ENCODE assay signal across 28 mouse cellular contexts in genomic region chr5:81058122-81058521, GRCm38 (mm10). TPM values are rescaled to one million over a fixed set of nuclear protein-coding genes. Genes with fewer than 3 reads are reported as not detected.
DNase-seq lines count a peak whose midpoint lies in the region; ATAC-seq and TF ChIP-seq lines count a peak whose summit lies in the region.
"Had no signal": no experiment of that assay in that cellular context is flagged by ENCODE, and none has a peak within 500 bp of the region (broad histone marks: within the 10 kb centered on the region; RNA-seq: fewer than 3 reads in every experiment).

No protein-coding gene starts in this region.

- peak; percentile 46 for ATAC-seq in lung, postnatal 0 days
- peak; percentile 71; the same call in 1 of the 2 replicates for ATAC-seq in monocyte, adult 5-6 weeks (replicated peaks; ENCODE audit: insufficient number of reproducible peaks, low FRiP score, low TSS enrichment, poor library complexity, severe bottlenecking)
- ATAC-seq: forebrain, embryonic 16.5 days; hindbrain, embryonic 16.5 days; midbrain, embryonic 15.5 days; Patski had no signal

- no peak for TF ChIP-seq CTCF in lung, postnatal 0 days (IDR thresholded peaks at IDR 0.05)

- H3K27me3 ChIP-seq in lung, postnatal 0 days (replicated peaks; ENCODE audit: insufficient read depth, low read length), result no peaks in the 10 kb centered on the region
- H3K27me3 ChIP-seq: embryonic facial prominence, embryonic 13.5 days; heart, embryonic 13.5 days; kidney, embryonic 15.5 days; liver, embryonic 13.5 days; midbrain, embryonic 15.5 days; neural tube, embryonic 12.5 days had no signal

- H3K9ac ChIP-seq in lung, postnatal 0 days (replicated peaks; ENCODE audit: low read depth), result no peak overlapping the region
- H3K9ac ChIP-seq: embryonic facial prominence, embryonic 13.5 days; heart, embryonic 13.5 days; kidney, embryonic 15.5 days; liver, embryonic 13.5 days; midbrain, embryonic 15.5 days; neural tube, embryonic 12.5 days had no signal

- H3K9me3 ChIP-seq in lung, postnatal 0 days (ENCODE audit: low read length), result no peaks in the 10 kb centered on the region
- H3K9me3 ChIP-seq: embryonic facial prominence, embryonic 13.5 days; G1E; heart, embryonic 13.5 days; kidney, embryonic 15.5 days; liver, embryonic 13.5 days; midbrain, embryonic 10.5 days; midbrain, embryonic 15.5 days; neural tube, embryonic 12.5 days had no signal

- H3K27ac ChIP-seq in lung, postnatal 0 days (ENCODE audit: low read length), result no peak overlapping the region
- H3K27ac ChIP-seq: embryonic facial prominence, embryonic 13.5 days; gastrocnemius, adult 2 months; heart, adult 2 months; heart, embryonic 13.5 days; kidney, embryonic 15.5 days; liver, embryonic 13.5 days; midbrain, embryonic 10.5 days; midbrain, embryonic 15.5 days; neural tube, embryonic 12.5 days had no signal

- no peak overlapping the region for H3K4me2 ChIP-seq in lung, postnatal 0 days (replicated peaks; ENCODE audit: low read depth, low read length)
- H3K4me2 ChIP-seq: embryonic facial prominence, embryonic 13.5 days; heart, embryonic 13.5 days; kidney, embryonic 15.5 days; liver, embryonic 13.5 days; midbrain, embryonic 15.5 days; neural tube, embryonic 12.5 days had no signal

- H3K36me3 ChIP-seq in lung, postnatal 0 days (ENCODE audit: insufficient read depth, low read length), result no peaks in the 10 kb centered on the region
- H3K36me3 ChIP-seq: embryonic facial prominence, embryonic 13.5 days; G1E; heart, embryonic 13.5 days; kidney, embryonic 15.5 days; liver, embryonic 13.5 days; midbrain, embryonic 10.5 days; midbrain, embryonic 15.5 days; neural tube, embryonic 12.5 days had no signal

- DNase-seq in 416B (ENCODE audit: low read depth) (peak; percentile 77), MEL-GATA-1-ER (ENCODE audit: extremely low read depth, low read depth) (peak; percentile 4)
- DNase-seq in lung, postnatal 0 days (ENCODE audit: low spot score), result peak; percentile 59
- no peak for DNase-seq in left cerebral cortex, postnatal 36 days (ENCODE audit: low spot score in 2 of 2)
- DNase-seq in B cell, adult 2 months, result no peak
- DNase-seq: adrenal gland, postnatal 25 days; cerebellum, adult 11-12 months; cerebellum, adult 9-11 months; gastrocnemius, adult 2 months; gastrocnemius, postnatal 36 days; heart, adult 2 months; heart, postnatal 14 days; kidney, adult 18-20 months; kidney, postnatal 25 days; left cerebral cortex, postnatal 4 days; liver, embryonic 13.5 days; right cerebral cortex, postnatal 4 days had no signal

- no peak overlapping the region for H3K4me3 ChIP-seq in lung, postnatal 0 days (ENCODE audit: low read depth, low read length)
- H3K4me3 ChIP-seq: embryonic facial prominence, embryonic 13.5 days; gastrocnemius, adult 2 months; heart, adult 2 months; heart, embryonic 13.5 days; kidney, embryonic 15.5 days; liver, embryonic 13.5 days; midbrain, embryonic 10.5 days; midbrain, embryonic 15.5 days; neural tube, embryonic 12.5 days had no signal

- H3K4me1 ChIP-seq in lung, postnatal 0 days (ENCODE audit: insufficient read depth, low read depth, low read length), result no peaks in the 10 kb centered on the region
- H3K4me1 ChIP-seq: heart, embryonic 13.5 days; liver, embryonic 13.5 days had no signal

- TF ChIP-seq EP300 in lung, postnatal 0 days (IDR thresholded peaks at IDR 0.05), result peak; percentile 40; the same call in 1 of the 2 replicates

- intact Hi-C loops in left cerebral cortex, postnatal 36 days (cut with DNase I), result no loop called here

- WGBS in lung, postnatal 0 days, result 43% methylated on average over 2 of the region's 2 CpGs

RNA-seq across cellular contexts. Expression of gene Adgrl3, which starts 38.2 kb away (rescaled TPM):
- polyA plus RNA-seq in lung, postnatal 0 days (2015; fragmentation: Nextera tagmentation; extraction: Ambion mirVana), result 13.5 and 17.2 TPM in 2 replicates
- total RNA-seq in monocyte, adult 5-6 weeks (2017), result 2.9 to 7.0 TPM (median 3.7 TPM) in 3 replicates
- 100 to 1,000 TPM; 224 to 242 TPM for total RNA-seq in left cerebral cortex, postnatal 36 days (2021)
- polyA plus RNA-seq: G1E had no signal

Comparison
In these comparisons a context has a peak if more than half of its experiments do, and no peak if none do; other contexts are left out.
1. DNase-seq: peak in 416B (single experiment), MEL-GATA-1-ER (single experiment) and lung, postnatal 0 days (single experiment); none in left cerebral cortex, postnatal 36 days (0 of 2) and B cell, adult 2 months (0 of 2).
2. RNA of gene Adgrl3, which starts 38.2 kb away (total RNA-seq): 224 to 242 TPM in left cerebral cortex, postnatal 36 days; 2.9 to 7.0 TPM in monocyte, adult 5-6 weeks; every median in the first group is over 10 times any median in the second.